Mouse (Mus musculus): ENCODE measurements around the gene Hsp90aa1.
"Not testable (repeated sequence)": the region's sequence is repeated elsewhere in the genome, so short reads cannot be mapped to it uniquely, and the experiment has no call there.

Gene Hsp90aa1

DNA sequence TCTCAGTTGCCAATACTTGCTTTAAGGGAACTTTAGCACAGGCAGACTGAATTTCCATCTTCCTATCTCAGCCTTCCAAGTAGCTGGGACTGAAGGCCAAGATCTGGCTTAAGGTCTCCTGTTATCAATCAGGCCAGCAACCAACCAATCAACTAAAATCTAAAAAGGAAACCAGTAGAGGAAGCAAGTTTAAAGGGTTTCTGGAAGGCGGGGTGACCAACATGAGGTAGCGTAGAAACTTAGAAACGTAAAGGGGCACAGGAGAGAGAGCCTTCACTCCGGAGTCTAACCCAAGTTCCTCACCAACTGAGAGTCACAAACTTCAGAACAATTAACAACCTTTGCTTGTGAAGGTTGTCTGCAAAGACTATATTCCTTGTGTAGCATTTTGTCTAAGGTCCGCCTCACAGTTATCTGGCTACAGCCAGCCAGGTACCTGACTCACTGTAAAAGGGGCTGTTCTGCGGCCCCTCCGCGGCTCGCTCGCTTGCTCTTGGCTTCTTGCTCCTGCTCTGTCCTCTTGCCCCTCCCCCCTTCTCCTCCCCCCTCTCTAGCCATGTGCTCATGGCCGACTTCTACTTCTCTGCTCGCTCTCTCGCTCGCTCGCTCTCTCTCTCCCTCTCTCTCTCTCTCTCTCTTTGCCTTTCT, 3.9 kb downstream of the Hsp90aa1 start:
- no peak for DNase-seq (ENCODE audit: low read depth, low spot score)

DNA sequence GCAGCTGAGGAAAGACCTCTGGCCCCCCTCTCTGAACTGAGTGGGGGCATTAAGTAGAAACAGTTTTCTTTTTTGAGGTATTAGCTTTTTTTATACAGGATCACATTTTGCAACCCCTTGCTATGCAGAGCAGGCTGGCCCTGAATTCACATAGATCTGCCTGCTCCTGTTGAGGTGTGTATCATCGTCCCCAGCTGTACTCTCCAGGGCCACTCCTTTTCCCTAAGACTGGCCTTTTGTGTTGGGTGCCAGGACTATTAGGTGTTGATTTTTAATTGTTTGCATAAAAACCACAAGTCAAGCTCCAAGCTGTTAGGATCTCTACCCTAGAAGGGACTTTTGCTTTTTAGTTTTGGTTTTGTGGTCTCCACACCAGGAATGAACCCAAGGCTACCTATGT, 4.4 kb downstream of the Hsp90aa1 start:
- no peak for DNase-seq (ENCODE audit: low read depth, low spot score)

DNA sequence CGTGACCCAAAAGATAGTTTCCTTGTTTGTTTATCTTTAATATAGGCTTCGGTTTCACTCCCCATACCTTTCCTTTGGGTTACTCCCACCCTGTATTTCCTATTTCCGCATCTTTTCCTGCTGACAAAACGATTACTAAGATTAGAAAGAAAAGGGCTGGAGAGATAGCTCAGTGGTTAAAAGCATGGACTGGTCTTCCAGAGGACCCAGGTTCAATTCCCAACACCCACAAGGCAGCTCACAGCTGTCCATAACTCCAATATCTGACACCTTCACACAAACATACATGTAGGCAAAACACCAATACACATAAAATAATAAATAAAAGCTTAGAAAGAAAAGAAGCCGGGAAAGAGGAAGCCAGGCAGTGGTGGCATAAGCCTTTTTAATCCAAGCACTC, 5.1 kb downstream of the Hsp90aa1 start:
- DNase-seq (ENCODE audit: low read depth, low spot score), result no peak

DNA sequence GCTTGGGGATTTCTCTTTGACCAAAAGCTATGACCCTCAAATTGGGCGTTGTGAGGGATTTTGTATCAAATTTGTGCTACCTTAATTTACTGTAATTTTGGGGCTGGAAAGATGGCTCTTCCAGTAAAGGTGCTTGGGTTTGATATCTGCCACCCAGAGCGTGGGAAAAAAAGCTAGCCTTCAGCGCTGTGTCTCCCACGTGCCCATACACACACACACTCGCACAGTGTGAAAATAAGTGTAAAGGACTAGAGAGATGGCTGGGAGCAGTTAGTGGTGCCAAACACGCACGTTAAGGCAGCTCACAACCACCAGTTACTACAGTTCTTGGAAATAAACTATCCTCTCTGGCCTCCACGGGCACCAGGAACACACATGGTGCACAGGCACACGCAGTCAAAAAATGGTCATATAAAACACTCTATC, 5.5 kb downstream of the Hsp90aa1 start:
- no peak for DNase-seq (ENCODE audit: low read depth, low spot score)

DNA sequence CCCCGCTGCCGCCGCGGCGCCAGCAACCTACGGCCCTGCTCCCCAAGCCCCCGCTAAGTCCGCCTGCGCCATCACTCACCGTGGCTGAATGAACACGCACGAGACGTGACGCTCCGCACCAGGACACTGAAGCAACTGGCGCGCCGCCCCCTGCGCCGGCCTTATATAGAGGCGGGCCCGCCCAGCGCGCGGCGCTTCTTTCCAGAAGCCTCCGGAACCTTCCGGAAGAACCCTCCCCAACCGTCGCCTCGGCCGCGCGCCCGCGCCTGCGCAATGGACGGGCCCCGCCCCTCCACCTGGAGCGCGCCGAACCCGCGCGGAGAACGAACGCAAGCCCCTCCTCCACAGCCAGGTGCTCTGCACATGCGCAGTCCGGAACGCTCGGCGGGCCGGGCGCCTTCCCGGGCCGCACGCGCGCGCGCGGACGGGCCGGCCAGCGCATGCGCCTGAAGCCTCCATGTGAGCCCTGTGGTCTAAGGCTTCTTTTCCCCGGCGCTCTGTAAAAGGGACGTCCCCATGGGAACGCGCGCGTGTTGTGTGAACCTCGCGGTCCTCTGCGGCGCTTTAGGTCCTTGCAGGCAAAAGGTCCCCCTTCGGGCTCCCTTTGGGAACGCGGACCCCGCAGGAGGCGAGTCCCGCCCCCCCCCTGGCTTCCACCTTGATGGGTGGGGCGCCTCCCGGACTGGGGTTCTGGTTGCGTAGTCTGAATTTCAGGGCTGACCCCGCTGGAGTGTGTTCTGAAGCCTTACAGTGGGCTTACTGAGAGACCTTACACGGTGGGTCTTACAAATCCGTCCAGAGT, 6.2 kb downstream of the Hsp90aa1 start:
- peak; percentile 96 for DNase-seq (ENCODE audit: low read depth, low spot score)

DNA sequence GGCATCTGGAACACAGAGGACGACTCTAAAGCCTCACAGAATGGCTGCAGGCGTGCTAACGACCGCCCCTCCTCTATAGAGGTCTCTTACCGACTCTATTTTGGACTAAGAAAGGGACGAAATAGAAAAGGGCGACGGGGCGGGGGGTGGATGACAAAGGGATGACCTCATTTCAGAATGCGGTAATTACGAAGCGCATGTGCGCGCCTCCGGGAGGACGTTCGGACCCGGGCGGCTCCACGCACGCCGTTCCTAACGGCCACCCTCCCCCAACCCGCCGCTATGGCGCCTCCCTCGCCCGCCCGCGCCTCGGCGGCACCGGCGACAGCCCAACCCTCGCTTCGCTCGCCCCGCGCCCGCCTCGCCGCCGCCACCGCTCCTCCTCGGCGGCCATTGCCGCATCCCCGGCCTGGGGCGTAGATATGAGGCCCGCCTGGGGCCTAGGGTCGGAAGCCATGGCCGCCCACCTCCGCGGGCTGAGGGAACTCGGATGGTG, 6.8 kb downstream of the Hsp90aa1 start:
- no peak for DNase-seq (ENCODE audit: low read depth, low spot score)

DNA sequence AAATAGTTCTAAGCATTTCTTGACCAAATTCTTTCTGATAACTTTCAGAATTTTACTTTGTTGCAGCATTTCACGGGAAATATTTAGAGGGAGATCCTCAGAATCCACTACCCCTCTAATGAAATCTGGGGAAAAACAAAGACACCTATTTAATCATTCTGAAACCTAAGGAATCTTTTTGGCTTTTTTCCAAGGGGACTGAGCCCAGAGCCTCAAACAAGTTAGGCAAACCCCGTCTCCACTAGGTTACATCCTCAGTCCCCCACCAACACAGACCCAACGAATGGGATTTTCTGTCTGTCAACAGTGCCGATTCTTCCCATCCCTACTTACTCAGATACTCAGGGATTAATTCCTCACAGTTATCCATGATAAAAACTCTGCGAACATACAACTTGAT, 9.2 kb downstream of the Hsp90aa1 start:
- not testable (repeated sequence) for DNase-seq (ENCODE audit: low read depth, low spot score)

DNA sequence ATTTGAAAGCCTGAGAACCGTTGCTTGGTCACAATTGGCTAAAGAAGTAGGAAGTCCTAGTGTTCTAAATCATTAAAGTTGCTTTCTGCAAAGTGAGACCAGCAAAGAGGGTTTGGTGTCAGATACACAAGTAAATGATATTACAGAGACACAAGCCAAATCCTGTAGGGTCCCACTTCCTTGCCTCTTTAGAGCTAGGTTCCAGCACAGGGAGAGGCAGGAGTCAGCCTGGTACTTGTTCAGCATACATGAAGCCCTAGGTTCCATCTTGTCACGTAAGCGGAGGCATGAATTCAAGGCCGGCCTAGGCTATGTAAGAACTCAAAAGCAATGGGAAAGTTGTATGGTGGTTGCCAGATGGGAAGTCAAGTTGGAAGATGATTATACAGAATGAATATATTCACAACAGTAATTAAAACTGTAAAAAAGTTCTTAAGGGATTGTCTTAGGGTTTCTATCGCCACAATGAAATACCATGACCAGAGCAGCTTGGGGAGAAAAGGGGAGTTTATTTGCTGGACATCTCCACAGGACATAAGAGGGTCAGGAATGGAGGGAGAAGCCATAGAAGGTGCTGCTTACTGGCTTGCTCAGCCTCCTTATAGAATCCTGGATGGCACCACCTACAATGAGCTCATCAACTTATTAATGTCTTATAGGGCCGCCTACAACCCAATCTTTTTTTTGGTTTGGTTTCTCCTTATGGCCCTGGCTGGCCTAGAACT, 12.4 kb downstream of the Hsp90aa1 start:
- DNase-seq (ENCODE audit: low read depth, low spot score), result no peak

DNA sequence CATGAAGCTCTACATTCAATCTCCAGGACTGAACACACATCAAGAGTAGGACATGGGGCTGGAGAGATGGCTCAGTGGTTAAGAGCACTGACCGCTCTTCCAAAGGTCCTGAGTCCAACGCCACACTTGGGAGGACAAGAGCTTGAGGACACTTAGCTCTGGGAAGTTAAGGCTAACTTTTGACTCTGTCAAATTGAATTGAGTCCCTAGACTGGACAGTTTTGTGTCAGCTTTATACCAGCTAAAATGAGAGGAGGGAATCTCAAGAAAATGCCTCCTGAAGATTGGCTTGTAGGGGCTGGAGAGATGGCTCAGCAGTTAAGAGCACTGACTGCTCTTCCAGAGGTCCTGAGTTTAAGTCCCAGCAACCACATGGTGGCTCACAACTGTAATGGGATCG, 13.6 kb downstream of the Hsp90aa1 start:
- not testable (repeated sequence) for DNase-seq (ENCODE audit: low read depth, low spot score)

DNA sequence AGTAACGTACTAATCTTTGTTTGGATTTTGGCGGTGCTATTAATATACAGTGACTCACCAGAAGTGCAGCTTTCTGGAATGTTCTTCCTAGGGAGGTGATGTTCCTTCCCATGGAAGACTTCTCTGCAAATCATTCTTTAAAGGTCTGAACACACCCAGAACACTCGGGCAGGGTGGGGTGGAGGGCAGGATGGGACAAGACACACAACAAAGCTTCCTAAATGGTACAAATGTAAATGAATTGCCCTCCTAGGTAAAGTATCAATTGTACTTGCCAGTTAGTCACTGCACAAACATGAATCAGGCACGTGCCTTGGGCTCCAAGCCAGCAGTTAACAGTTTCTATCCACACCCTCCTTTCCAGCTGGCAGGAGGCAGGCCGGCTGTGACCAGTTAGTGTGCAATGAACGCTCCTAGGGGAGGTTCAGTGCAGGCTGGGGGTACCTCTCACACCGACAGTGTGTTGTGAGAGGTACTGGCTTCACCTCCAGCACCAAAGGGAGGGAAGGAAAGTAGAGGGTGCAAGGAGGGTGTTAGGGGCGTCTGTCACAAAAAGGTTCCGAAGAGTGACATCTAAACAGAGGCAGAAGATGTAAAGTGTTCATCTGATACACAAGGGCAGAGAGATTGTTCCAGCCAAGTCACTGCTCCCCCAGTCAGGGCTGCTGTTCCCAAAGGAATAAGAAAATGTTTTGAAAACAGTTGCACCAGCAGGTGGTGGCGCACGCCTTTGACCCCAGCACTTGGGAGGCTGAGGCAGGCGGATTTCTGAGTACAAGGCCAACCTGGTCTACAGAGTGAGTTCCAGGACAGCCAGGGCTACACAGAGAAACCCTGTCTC, 14.4 kb downstream of the Hsp90aa1 start:
- no peak for DNase-seq (ENCODE audit: low read depth, low spot score)

DNA sequence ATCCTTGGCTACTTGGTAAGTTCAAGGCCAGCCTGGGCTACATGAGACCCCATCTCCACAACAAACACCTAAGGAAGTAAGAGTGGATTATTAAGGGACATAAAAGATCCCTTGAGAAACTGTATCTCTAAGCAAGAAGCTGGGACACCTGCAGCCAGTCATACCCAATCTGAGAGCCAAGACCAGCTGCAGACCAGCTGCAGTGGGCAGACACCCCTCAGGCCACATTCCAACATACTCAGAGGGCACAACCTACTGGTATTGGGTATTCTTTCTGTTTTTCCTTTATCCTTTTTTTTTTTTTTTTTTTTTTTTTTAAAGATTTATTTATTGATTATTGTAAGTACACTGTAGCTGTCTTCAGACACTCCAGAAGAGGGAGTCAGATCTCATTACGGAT, 18.9 kb downstream of the Hsp90aa1 start:
- no peak for DNase-seq (ENCODE audit: low read depth, low spot score)

DNA sequence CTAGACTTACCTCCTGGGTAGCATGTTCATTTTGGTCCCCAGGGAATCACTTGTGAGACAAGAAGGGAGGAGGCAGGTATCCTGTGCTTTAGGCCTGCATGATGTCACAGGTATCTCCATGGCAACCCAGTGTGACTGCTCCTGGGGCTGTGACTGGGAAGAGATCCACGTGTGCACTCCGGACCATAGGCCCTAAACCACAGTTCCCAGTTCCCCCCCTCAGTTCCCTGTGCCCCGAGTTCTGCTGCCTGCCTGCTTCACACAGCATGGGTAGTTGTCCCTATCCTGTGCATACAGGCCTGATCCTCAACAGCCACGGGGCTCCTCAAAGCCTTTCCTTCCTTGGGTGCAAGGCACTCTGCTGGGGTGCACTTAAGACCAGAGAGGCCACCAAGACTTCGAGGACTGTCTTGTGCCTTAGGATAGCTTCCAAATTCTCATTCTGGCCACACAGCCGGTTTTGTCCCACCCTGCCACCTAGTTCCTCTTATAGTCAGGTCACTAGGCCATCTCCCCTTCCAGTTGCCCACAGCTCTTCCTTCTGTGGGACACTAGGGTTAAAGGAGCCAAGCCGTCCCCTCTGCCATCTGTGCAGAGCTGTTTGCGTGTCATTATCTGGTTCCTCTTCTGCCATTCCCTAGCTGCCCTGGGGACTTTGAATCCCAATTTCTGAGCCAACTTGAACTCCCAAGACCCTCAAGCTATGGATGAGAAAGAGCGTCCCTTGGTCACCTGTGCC, 19.8 kb downstream of the Hsp90aa1 start, which contains the start of gene 1700001K19Rik:
Gene 1700001K19Rik, minus strand, starts transcription at position 59 of the 739 bp plus-strand sequence.
- DNase-seq (ENCODE audit: low read depth, low spot score), result no peak

DNA sequence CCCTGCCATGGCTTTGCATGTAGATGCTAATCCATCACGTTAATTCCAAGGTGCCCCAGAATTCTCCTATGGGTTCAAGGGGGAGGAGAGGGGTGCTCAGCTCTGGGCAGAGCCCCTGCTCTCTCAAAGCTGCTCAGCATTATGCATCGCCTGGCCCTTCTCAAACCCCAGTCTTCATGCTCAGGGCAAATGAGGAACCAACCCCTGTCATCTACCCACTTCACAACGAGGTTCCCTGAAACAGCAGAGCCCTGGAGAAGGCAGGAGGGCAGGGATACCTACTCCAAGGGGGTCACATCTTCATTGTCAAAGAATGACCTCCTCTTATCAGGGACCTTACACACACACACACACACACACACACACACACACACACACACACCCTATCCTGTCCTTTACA, 20.6 kb downstream of the Hsp90aa1 start:
- no peak for DNase-seq (ENCODE audit: low read depth, low spot score)

DNA sequence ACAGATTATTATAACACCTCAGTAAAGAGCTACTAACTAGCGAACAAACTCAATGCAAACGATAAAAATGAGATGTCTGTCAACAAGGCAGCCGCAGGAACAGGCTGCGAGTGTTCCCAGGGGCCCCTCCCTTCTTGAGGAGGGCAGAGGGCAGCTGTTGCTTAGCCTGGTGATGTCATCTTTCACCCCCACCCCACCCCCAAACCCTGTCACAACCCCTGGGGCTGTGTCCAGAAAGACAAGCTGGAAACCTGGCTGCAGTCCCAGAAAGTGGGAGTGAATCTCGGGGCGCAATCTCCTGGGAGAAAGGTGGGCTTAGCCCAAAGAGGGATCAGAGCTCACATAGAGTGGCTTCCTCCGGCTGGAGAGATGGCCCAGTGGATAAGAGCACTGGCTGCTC, 21.3 kb downstream of the Hsp90aa1 start:
- peak; percentile 79 for DNase-seq (ENCODE audit: low read depth, low spot score)

DNA sequence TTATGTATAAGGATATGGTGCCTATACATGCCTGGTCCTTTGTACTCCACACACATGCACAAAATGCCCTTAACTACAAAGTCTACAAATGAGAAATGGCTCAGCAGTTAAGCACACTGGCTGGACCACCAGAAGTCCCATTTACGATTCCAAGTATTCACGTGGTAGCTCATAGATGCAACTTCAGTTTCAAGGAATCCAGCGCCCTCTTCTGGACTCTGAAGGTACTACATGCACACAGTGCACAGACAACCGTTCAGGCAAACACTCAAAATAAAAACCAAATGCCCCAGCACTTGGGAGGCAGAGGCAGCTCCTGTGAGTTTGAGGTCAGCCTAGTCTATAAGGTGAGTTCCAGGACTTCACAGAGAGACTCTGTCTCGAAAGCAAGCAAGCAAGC, 28.3 kb downstream of the Hsp90aa1 start:
- DNase-seq (ENCODE audit: low read depth, low spot score), result no peak

DNA sequence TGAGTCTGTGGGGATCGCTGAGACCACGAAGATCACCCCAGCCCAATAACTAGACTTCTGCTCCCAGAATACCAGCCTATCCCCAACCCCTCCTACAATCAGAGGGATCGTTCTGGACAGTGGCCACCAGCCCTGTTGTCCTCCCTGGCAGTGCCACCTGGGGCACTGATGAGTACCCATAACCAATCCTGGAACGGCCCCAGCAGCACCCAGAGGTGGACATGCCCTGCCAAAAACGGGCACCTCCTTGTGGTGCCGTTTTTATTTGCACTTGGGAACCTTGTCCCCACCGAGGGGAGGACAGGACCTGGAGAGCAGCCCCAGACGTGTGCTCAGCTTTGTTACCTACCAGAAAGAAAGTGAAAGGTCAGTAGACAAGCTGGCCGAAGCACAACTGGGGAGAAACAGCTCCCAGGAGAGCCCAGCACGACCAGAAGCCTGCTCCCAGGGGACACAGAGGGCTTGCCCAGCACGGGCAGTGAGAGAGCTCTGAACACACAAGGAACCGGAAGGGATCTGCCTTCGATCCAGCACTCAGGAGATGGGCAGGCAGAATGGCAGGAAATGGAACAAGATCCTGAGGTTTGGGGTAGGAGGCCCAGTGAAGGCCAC, 35.0 kb downstream of the Hsp90aa1 start:
- no peak for DNase-seq (ENCODE audit: low read depth, low spot score)

DNA sequence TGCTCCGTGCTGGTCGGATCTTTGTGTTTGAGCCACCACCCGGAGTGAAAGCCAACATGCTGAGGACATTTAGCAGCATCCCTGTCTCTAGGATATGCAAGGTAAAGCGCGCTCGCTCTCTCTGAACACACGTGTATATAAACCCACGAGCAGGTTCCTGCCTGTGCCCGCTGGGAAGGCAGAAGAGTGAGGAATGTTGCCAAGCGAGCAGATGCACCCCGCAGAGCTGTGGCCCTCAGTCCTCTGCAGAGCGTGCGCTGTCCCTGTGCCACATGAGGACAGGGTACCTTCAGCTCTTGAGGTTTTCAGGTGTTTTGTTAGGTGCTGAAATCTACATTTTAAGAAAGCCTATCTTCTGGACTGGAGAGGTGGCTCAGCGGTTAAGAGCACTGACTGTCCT, 40.8 kb downstream of the Hsp90aa1 start:
- no peak for DNase-seq (ENCODE audit: low read depth, low spot score)

DNA sequence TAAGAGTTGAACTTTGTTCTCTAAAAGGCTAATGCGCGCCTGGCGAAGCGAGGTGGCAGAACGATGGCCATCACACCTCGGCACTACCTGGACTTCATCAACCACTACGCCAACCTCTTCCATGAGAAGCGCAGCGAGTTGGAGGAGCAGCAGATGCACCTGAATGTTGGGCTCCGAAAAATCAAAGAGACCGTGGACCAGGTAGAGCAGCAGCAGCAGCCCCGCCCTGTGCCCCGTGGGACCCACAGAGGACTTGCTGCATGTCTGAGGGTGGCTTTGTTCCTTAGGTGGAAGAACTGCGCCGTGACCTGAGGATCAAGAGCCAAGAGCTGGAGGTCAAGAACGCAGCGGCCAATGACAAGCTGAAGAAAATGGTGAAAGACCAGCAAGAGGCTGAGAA, 51.1 kb downstream of the Hsp90aa1 start:
- DNase-seq (ENCODE audit: low read depth, low spot score), result no peak

DNA sequence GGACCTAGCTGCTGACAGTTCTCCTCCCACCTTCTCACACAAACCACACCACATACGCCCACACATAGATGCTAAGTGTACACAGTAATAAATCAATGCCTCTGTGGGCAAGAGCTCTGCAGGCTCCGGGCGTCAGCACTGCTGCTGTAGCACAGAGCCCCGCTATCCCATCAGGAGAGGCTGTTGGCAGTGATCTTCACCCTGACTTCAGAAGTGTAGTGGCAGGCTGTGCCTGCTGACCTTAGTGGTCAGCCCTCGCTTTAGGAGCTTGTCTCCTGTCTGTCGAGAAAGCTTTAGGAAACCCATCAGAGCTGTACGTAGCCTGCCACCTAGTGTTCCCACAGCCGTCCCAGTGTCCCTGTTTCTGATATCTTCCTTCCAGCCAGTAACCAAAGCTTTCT, 52.3 kb downstream of the Hsp90aa1 start:
- DNase-seq (ENCODE audit: low read depth, low spot score), result no peak
